Mouse (Mus musculus) cerebellum, adult 11 months (tissue): ENCODE data around the gene Sorcs2.

ENCODE experiments used
- DNase-seq: peaks from one replicate; pipeline ENCODE4 v3.0.0; 2022

Gene Sorcs2

DNA sequence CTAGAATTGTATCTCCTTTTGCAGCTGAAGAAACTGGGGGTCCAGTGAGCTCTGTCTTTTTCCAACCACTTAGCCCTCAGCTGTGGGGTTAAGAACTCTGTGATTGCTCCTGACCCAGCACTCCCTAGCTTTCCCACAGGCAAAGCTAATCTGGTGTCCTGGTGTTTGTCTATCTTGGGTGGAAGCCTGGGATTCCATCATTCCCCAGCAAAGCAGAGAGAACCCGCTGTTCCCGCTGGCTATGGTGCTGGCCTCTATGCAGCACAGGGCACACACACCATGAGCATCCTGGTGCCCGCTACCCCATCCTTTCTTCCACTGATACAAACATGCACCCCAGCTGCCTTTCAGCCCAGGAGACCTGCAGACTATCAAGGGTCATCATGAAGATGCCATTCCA, 42.3 kb downstream of the Sorcs2 start:
- no peak for DNase-seq

DNA sequence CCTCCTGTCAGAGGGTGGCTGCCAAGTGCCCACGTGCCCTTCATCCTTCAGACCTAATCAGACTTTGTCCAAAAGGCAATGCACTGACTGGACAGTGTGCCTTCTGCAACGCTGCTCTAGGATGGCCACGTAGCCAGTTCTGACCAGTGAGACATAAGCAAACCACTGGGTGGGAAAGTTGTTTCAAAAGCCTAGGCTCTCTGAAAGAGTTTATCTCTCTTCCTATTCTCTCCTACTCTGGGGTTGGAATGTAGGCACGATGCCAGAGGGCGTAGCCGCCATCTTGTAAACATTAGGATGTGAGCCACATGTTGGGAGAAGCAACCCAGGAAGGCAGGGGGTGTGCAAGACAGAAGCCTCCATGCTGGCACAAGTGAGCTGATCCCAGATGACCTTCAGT, 44.3 kb downstream of the Sorcs2 start:
- no peak for DNase-seq

DNA sequence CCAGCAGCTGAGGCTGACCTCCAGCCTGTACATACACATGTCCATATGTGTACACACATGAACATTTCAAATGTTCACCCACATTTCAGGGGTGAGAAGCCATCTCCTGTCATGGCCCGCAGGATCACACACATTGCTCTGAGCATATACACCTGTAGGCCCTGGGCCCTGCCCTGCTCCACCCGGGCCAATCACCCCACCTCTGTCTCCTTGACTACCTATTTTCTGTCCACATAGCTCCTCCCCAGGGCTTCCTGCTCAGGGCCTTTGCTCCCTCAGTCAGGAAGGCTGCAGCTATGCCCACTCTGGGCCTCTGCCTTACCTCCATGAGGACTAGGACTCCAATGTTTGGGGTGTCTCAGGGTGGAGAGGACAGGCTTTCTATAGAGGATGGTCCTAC, 44.7 kb downstream of the Sorcs2 start:
- DNase-seq: no peak

DNA sequence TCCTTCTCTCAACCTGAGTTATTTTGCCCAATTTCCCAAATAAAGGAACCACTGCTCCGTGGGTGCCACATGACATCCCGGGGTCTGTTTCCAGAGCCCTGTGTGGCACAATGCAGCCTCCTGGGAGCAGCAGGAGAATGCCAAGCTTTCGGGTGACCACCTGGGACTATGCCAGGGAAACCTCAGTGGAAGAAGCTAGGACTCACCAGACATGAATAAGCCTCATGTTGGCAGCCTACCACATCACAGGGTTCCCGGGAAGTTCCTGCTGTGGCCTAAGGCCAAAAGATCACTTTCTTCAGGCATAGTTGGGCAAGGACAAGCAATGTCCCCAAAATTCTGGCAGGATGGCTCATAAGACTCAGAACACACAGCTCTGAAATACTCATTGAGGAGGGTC, 51.2 kb downstream of the Sorcs2 start:
- DNase-seq: no peak

DNA sequence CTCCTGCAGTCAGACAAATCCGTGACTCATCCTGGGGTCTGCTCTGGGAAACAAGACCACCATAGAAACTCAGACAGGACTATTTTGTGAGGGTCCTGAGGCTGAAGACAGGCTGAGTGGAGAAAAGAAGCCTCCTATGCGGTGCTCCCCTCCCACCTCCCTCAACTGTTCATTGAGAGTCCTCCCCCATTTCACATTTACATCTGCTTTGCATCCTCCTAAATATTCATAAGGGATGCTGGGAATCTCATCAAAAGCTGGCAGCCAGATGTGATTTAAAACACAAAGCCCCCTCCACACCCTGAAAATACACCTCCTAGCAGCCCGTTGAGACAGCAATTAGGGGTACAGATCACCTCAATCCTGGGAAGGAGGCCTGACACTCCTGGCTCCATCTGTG, 58.7 kb downstream of the Sorcs2 start:
- no peak for DNase-seq

DNA sequence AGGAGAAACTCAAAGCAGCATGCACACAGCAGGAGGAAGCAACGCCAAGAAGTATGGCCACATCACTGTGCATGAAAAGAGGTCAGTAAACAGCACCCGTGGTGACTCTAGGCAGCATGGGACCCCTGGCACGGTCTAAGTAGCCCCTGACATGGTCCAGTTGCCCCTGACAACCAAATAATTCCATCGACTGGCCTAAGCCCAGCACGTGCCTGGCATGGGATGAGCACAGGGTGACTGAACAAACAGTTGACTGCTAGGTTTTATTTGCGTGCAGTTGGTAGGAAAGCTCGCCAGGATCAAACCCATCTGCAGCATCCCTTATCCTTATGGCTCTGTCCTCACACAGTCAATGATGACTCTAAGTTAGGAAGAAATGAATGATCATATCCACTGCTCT, 61.7 kb downstream of the Sorcs2 start:
- no peak for DNase-seq

DNA sequence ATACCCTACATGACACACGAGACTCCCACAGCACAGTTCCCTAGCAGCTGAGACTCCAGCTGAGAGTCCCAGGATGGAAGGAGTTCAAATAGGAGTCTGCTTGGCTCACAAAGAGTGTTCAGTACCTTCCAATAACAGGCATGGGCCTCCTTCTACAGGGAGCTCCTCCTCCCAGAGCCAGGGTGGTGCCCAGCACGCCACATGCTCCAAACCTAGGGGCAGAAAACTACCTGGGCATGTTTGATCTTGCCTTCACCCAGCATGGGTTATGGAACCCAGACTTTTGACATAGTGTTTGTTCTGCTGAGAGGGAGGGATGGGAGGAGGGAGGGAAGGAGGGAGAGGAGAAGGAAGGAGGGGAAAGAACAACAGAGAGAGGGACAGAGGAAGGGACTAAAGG, 62.3 kb downstream of the Sorcs2 start:
- DNase-seq: no peak

DNA sequence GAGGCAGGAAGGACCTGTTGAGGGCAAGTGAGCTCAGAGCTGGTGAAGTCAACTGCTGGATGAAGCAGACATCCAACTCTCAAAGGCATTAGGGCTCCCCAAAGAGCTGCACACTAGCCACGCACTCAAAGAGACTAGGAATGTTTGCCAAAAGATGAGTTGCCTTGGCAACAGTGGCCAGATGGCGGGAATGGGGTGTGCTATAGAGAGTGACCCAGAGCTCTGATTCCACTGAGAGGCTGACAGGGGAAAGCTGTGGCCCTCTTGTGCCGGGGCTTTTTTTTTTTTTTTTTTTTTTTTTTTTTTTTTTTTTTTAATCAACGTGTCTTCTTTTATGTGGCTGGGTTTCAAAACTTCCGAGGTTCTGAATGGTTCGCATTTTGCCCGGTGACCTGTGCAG, 63.7 kb downstream of the Sorcs2 start:
- no peak for DNase-seq

DNA sequence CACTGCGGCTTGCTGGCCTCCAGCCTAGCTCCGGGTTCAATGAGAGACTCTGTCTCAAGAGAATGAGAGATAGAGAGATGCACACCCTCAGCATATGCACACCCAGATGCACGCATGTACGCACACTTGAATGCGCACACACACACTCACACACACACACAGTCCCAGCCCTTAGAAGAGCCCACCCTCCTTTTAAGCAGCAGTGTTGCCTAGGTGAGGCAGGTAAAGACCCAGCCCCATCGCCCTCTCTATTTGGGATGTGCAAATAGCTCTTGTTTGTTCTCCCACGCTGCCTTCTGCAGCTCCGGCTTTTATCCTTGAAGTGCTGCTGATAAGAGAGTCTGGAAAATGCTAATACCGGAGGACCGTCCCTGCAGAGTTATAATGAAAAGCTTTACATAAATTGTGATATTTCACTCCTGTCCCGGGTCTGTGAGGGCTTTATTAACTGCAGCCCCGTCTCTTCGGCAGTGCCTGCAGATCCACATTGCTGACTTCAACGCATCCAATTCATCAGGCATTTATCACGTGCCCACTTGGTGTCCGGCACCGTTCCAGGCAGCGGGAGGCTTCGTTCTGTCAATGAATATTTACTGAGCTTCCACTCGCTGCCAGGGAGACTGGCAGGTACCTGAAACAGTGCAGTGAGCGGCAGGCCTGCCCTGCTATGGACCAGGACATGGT, 67.3 kb downstream of the Sorcs2 start:
- no peak for DNase-seq

DNA sequence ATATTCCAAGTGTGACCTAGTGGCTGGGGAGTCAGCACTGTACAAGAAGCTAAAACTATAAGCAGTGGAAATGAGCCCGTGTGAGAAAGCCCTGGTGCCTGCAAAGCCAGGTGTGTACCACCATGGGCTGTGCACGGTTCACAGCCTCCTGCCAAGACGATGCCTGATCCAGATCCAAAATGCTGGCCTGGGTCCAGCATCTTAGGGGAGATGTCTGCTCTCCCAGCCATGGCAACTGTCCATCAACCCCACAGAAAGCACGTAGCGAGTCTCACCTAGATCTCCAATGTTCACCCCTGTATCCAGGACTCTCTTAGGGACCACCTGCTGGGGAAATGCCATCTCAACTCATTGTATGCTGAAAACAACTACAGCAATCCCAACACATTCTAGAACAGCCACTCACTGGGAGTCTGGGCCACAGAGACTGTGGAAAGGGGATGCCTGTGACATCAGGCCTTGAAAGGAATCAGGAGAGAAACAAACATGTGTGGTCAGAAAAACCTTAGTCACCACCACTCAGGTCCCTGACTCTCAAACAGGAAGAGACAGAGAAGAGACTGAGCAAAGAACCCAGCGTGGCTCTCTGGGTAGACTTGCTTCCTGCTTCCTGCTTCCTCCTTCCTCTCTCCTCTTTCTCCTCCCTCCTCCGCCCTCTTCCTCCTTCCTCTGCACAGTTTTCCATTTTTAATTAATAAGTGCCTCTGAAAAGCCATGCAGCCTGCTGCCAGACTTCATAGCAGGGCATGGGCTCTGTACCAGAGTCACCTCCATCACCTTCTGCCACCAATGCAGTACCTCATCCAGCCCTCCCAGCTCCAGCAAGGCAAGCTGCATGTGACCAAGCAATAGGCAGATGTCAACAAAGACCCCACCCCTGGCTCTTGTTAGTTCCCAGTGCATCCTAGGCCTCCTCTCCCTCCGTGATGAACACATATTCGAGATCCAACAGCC, 71.6 kb downstream of the Sorcs2 start:
- DNase-seq: no peak

DNA sequence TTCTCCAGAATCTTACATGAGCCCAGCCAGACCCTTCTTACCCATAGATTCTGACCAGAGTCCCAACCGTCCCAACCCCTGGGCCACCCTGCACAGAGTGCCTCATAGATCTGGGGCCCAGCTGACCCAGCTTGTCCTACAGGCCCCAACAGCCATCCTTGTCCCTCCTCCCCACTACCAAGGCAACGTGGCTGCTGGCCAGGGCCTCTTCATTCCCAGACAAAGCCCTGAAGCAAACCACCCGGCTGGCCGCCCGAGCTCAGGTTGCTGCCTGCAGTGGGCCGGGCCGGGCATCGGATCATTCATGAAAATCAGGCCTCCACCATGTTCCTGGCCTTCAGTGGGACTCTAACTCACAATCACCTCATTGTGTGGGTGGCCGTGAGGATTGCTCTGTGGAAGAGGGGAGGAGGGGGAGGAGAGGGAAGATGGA, 73.8 kb downstream of the Sorcs2 start:
- DNase-seq: peak; percentile 18

DNA sequence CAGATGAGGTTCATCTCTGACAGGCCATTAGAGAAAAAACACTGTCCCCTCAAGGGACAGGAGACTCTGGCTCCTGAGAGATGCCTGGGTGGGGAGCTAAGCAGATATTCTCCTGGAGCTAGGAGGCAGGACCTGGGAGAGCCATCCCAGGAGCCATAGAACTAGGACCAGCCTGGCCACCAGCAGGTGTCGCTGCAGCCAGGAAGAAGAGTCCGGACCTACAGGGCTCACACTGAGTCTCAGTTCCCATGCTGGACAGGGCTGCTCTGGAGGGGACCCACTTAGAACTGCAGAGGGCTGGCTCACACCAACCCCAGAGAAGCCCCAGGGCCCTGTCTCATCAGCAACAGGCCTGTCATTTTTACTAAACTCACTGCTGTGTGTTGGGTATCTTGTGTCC, 74.4 kb downstream of the Sorcs2 start:
- DNase-seq: peak; percentile 24

DNA sequence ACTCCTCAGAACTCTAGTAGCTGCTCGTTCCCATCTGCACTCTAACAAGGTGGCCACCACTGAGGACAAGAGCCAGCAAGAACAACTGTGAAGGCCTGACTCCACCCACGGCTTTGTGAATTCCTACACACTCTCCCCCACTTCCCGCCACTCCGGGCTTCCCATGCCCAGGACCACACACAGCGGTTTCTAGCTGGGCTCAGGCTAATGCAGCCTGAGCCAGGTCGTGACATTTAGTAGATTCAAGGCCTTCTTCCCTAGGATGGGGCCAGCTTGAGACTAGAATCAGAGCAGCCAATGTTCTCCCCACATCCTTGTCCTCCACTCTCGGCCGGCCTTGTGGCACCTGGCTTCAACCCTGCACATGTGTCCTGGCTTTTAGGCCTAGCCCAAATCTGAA, 76.4 kb downstream of the Sorcs2 start:
- no peak for DNase-seq

DNA sequence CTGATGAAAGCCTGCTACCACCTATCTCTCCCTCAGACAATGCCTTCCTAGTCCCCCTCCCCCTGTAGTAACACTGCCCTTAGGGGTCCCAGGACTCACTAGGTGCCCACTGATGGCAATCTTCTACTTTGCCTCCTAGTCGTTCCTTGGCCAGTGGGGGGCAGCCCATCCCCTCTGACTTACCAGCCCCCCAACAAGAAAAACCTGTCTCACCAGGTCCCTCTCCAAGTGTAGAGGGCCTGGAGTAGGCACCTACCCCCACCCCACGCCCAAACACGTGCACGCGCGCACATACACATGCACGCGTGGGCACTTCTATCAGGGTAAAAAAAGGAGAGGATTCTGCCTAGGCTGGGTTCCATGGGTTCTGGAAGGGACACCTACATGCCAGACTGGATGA, 77.3 kb downstream of the Sorcs2 start:
- DNase-seq: no peak

DNA sequence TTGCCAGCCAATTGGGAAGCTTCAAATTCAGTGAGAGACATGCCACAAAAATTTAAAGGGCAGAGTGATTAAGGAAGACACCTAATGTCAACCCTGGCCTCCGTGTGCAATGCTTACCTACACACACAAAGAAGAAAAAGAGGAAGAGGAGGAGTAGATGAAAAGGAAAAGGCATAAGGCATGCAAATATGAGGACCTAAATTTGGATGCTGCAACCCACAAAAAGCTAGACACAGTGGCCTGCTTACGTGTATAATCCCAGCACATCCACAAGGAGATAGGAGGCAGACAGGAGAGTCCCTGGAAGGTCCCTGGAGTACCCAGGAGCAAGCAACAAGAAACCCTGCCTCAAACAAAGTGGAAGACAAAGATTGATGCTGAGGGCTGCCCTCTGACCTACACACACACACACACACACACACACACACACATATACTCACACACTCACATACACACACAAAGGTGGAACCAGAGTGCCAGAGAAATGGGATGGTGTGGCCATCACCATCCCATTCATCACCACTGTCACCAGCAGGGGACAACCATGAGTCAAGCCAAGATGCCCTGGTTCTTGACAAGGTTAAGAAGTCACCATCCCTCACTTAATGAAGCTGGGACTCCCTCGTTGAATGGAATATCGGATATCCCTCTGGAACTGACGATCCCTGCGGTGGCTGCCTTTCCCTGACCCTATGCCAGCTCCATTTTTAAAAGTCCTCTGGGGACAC, 80.1 kb downstream of the Sorcs2 start:
- DNase-seq: no peak

DNA sequence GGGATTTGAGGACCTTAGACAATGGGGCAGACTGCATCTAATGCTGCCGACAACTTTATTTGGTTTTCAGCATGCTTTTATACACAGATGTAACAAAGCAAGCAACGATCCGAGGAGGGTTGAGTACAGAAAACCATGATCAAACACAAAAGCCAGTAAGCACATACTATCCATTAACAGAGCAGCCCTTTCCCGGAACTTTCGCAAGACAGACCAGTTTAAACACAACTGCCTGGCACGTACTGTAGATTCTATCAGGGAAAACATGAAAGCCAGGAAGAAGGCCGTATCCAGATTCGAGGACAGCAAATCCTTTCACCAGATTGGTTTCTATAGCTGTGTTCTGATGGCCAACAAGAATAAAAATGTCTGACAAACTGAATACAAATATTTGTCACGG, 82.8 kb downstream of the Sorcs2 start:
- DNase-seq: no peak

DNA sequence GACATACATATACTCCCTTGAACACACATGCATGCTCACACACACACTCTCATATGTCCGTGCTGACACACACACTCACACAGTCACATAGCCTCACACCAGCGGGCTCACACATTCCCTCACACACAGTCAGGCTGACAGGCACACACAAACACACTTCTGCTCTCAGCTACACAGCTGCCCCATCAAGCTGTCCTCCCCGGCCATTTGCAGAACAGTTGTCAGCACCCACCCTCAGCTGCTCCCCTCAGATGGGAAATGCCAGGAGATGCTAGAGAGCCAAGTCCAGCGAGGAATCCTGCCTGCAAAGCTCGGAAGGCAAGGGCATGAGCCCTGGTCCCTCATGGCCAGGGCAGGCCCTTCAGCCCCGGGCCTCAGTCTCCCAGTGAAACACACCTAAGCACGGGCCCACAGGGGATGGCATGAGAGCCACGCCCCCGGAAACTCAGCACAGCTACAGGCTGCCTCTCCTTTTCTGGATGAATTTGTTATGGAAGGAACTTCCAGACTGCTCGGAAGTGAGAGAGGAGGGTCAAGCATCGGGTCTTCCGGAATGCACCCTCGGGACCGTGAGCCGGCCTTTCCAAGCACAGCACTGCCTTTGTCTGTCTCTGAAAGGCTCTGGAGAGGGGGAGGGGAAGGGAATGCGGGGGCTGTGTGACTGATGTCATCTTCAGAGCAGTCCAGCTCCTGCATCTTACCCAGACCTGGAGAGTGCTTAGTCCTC, 84.4 kb downstream of the Sorcs2 start:
- DNase-seq: no peak

DNA sequence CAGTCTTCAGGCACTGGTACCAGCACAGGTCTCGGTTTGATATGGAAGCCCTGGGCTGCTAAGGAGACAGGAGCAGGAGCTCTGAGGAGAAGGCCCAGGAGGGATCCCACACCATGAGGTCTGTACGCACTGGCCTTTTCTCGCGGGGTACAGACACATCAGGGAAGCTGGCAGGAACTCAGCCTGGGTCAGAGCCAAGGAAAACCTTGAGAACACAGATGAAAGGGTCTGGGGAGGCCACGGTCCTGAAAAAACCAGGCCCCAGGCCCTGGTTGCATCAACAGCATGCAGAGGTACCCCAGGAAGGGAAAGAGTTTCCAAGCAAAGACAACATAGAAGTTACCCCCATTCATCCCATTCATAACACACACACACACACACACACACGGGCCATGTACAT, 85.0 kb downstream of the Sorcs2 start:
- DNase-seq: no peak

DNA sequence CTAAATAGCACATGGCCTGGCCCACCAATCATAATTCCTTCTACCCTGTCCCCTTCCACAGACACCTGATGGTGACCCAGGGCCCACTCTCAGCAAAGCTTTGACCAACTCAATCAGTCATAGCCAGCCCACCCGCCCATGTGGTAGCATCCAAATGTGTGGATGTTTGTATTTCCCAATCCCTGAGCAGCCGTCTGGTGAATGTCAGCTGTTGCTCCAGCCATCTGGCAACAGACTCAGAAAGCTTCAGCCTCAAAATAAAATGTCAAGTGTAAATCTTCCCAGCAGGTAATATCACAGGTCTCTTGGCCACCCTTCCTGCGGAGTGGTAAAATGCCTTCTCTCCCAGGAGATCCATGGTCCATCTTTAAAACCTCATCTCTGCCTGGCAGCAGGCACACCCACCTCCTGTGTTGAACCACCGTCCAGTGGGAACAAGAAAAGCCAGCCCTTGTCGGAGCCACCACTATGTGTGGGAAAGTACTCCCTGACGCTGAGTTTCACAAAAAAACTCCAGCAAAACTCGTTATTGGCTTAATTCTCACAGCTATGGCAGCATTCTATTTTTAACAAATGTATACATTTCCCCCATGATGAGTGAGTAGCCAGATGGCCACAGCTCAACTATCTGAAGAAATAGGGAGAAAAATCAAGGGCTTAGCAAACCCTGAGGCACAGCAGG, 93.5 kb downstream of the Sorcs2 start:
- DNase-seq: no peak

DNA sequence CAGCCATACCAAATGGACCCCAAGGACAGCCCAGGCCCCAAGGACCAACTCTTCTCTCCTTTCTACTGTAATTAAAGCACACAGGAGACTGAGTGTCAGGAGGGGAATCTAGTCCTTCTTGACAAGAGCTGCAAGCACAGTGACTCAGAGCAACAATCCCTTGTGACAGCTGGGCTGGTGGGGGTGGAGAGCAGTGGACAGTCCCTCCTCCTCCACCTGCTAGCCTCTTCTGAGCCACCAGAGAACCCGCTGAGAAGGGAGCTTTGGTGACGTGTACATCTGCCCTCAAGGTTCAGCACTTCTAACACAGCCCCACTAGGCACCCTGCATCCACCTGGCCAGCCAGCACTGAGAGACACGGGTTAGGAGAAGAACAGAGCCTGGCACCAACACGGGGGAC, 96.8 kb downstream of the Sorcs2 start:
- no peak for DNase-seq

DNA sequence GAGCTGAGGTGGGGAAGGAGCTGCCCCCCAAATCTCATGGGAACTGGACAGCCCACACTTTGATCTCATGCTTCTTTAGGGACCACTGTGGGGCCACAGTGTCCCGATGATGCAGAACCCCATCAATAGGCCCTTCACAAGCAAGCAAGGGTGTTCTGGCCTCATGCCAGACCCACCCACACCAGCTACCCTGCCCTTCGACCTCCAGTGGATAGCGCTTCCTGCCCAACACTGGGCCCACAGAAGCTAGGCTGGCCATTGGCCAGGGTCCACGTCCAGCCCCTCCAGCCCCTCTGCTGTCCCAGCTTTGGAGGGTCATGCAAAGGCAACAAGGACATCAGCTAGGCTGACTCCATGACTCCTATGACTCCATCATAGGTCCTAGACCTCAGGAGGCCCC, 99.9 kb downstream of the Sorcs2 start:
- DNase-seq: no peak

DNA sequence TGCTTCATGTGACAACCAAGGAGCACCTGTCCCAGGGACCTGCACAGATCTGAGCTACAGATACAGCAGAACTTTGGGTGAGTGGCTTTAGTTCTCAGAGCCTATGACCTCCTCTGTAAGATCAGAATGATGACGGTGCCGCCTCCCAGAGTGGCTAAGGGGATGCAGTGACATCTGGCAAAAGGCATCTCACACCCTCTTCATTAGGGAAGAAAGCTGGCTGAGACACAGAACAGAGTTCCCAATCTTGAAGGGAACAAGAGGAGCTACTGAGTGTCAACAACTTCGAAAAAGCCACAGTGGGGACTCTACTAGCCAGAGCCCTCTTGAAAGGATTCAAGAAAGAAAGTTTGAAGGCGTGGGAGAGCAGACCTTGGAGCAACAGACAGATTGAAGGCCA, 100.7 kb downstream of the Sorcs2 start:
- no peak for DNase-seq
